Mouse (Mus musculus) layer of hippocampus, postnatal 10 days (tissue): Measurements from ENCODE around the gene Trappc5. TPM values are rescaled to one million over a fixed set of nuclear protein-coding genes. Genes with fewer than 3 reads are reported as not detected.

ENCODE experiments used
- total RNA-seq, 2 experiments: library from RNA; stranded (reverse); gene quantifications; 2 replicates each; pipeline ENCODE4 v1.2.3; 2021

Trappc5 gene
- total RNA-seq, 2 experiments from 2014 or later: 31.5 to 34.4 TPM

Other genes with a start within 250 kb of the Trappc5 start
- gene Pex11g, start 208.6 kb upstream of the Trappc5 start, total RNA-seq: 1 to 10 TPM in 1 of 2 experiments, under 1 TPM in 1; 0.87 to 1.7 TPM
- gene Tex45, start 205.4 kb upstream of the Trappc5 start, total RNA-seq: under 1 TPM; 0.20 to 0.32 TPM
- gene Zfp358, start 183.2 kb upstream of the Trappc5 start, total RNA-seq: 10 to 100 TPM; 27.7 to 29.0 TPM
- gene Mcoln1, start 175.8 kb upstream of the Trappc5 start, total RNA-seq: 10 to 100 TPM; 66.2 to 79.4 TPM
- 10 to 100 TPM; 67.7 to 76.2 TPM for gene Pnpla6, start 160.9 kb upstream of the Trappc5 start, total RNA-seq
- gene C330021F23Rik, start 108.3 kb upstream of the Trappc5 start, total RNA-seq: not detected
- 10 to 100 TPM; 58.1 to 68.1 TPM for gene Camsap3, start 89.0 kb upstream of the Trappc5 start, total RNA-seq
- gene Xab2, start 55.0 kb upstream of the Trappc5 start, total RNA-seq: 10 to 100 TPM; 33.9 to 34.1 TPM
- 100 to 1,000 TPM in 1 of 2 experiments, 10 to 100 TPM in 1; 83.3 to 101 TPM for gene Pet100, start 54.8 kb upstream of the Trappc5 start, total RNA-seq
- gene Pcp2, start 50.8 kb upstream of the Trappc5 start, total RNA-seq: not detected
- gene Stxbp2, start 45.3 kb upstream of the Trappc5 start, total RNA-seq: 10 to 100 TPM; 50.2 to 61.8 TPM
- 1 to 10 TPM; 1.1 TPM for gene Retn, start 20.5 kb upstream of the Trappc5 start, total RNA-seq
- gene Mcemp1, start 10.5 kb upstream of the Trappc5 start, total RNA-seq: under 1 TPM; 0.38 to 0.39 TPM
- gene Fcor, start 3.9 kb upstream of the Trappc5 start, total RNA-seq: 10 to 100 TPM; 23.0 to 24.6 TPM
- gene Fcer2a, start 17.9 kb downstream of the Trappc5 start, total RNA-seq: not detected
- not detected for gene Clec4g, start 44.4 kb downstream of the Trappc5 start, total RNA-seq
- not detected for gene Cd209a, start 72.7 kb downstream of the Trappc5 start, total RNA-seq
- gene Cd209e, start 178.0 kb downstream of the Trappc5 start, total RNA-seq: not detected
- gene Cd209d, start 202.3 kb downstream of the Trappc5 start, total RNA-seq: not detected